Mouse (Mus musculus) intestine, postnatal 0 days (tissue): Measurements from ENCODE around the gene Mark3. TPM values are rescaled to one million over a fixed set of nuclear protein-coding genes. Genes with fewer than 3 reads are reported as not detected.
A peak's percentile ranks its signal among the peaks of the same experiment; 100 is the strongest.
"Not testable (repeated sequence)": the region's sequence is repeated elsewhere in the genome, so short reads cannot be mapped to it uniquely, and the experiment has no call there.

Experiments
- ATAC-seq: fragments of 200-750 bp; cut with Nextera tagmentation; 2 replicates; pipeline ENCODE4 v1.8.0; 2017; ENCODE audit warnings: mild to moderate bottlenecking, moderate TSS enrichment, moderate library complexity
- H3K27ac ChIP-seq: fragments of 300-500 bp; sonication (generic); 2 replicates; pipeline ENCODE4 v1.5.1; 2014; ENCODE audit warnings: mild to moderate bottlenecking, low read depth, low read length, moderate library complexity
- H3K27me3 ChIP-seq: fragments of 300-500 bp; sonication (generic); replicated peaks from 2 replicates; pipeline ENCODE4 v1.6.1; 2014; ENCODE audit warnings: low read length, mixed read lengths; ENCODE audit not compliant: control insufficient read depth, insufficient read depth
- H3K36me3 ChIP-seq: fragments of 300-500 bp; sonication (generic); 2 replicates; pipeline ENCODE4 v1.6.1; 2014; ENCODE audit warnings: mild to moderate bottlenecking, moderate library complexity; ENCODE audit not compliant: control insufficient read depth, insufficient read depth
- H3K4me1 ChIP-seq: fragments of 300-500 bp; sonication (generic); replicated peaks from 2 replicates; pipeline ENCODE4 v1.6.1; 2014; ENCODE audit warnings: antibody characterized with exemption, low read length, mixed read lengths; ENCODE audit not compliant: control insufficient read depth, insufficient read depth
- H3K4me2 ChIP-seq: fragments of 300-500 bp; sonication (generic); replicated peaks from 2 replicates; pipeline ENCODE4 v1.6.1; 2014; ENCODE audit warnings: low read depth, mild to moderate bottlenecking, moderate library complexity
- H3K4me3 ChIP-seq: fragments of 300-500 bp; sonication (generic); 2 replicates; pipeline ENCODE4 v1.5.1; 2014; ENCODE audit warnings: low read depth, low read length
- H3K9ac ChIP-seq: fragments of 300-500 bp; sonication (generic); 2 replicates; pipeline ENCODE4 v1.6.1; 2014; ENCODE audit warnings: mild to moderate bottlenecking, low read depth, low read length
- H3K9me3 ChIP-seq: fragments of 300-500 bp; sonication (generic); 2 replicates; pipeline ENCODE4 v1.6.1; 2016; ENCODE audit warnings: mixed run types; ENCODE audit not compliant: control insufficient read depth
- CTCF ChIP-seq: sonication (generic); IDR thresholded peaks from 2 replicates; pipeline ENCODE4 v1.5.1; 2016; ENCODE audit warnings: low read depth, mild to moderate bottlenecking, control low read depth, antibody characterized with exemption, moderate library complexity
- WGBS: fragments of 180-500 bp; shearing (Covaris S2); extraction: QIAGEN DNeasy Blood & Tissue Kit; methylation state at CpG from one replicate; pipeline ENCODE4 v1.1.7; 2014; 5-methylcytosine and 5-hydroxymethylcytosine counted together
- polyA plus RNA-seq: library from polyadenylated mRNA; unstranded; fragments of >200 nt; fragmentation: Nextera tagmentation; extraction: Ambion mirVana; gene quantifications from 2 replicates; pipeline ENCODE4 v1.2.1, GENCODE M21; 2015

Gene Mark3
- polyA plus RNA-seq, 1 experiment from 2014 or later: 24.7 TPM

DNA sequence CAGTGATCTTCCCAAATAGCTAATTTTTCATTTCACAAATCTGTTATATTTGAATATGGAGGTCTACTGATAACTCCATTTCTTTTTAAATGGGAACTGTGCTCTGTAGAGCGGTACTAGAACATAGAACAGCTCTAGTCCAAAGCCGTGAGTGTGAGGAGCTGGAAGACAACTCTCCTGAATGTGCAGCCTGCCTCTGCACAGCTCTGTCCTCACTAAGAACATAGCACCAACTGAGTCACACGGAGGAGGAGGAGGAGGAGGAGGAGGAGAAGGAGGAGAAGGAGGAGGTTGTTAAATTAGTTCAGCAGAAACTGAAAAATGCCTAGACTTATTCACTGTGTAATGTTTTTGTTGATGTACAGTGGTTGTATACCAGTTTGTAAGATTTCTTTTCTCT lies 78.6 kb downstream of the Mark3 start:
- WGBS: 92% methylated on average over 3 of the region's 3 CpGs
- no peak overlapping the region for H3K4me2 ChIP-seq
- no peak overlapping the region for H3K4me3 ChIP-seq
- ATAC-seq: no peak
- no peak overlapping the region for H3K27ac ChIP-seq
- H3K9ac ChIP-seq: no peak overlapping the region
- H3K36me3 ChIP-seq: peaks cover 63% of the 10 kb centered on the region
- TF ChIP-seq CTCF: no peak
- no peaks in the 10 kb centered on the region for H3K4me1 ChIP-seq
- no peaks in the 10 kb centered on the region for H3K9me3 ChIP-seq
- no peaks in the 10 kb centered on the region for H3K27me3 ChIP-seq

DNA sequence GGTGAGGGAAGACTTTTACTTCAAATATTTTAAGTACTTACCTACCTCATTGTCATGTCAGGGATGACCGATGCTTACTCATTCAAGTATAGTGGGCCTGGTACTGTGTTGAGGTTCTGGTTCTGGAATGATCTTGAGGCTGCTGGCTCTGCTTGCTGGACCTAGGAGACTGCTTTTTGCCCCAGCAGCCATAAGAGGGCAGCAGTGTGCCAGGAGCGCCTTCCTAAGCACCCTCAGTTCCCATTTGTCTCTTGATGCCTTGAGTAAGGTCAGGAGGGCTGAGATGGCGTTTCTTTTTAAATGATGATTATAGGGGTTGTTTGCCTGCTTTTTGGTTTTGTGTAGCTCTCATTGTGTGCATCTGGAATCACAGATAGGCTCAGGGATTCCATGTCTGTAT lies 79.1 kb downstream of the Mark3 start:
- 35% methylated on average over 3 of the region's 3 CpGs for WGBS
- Histone ChIP-seq H3K4me1 (no peaks in the 10 kb centered on the region), H3K9me3 (no peaks in the 10 kb centered on the region)

DNA sequence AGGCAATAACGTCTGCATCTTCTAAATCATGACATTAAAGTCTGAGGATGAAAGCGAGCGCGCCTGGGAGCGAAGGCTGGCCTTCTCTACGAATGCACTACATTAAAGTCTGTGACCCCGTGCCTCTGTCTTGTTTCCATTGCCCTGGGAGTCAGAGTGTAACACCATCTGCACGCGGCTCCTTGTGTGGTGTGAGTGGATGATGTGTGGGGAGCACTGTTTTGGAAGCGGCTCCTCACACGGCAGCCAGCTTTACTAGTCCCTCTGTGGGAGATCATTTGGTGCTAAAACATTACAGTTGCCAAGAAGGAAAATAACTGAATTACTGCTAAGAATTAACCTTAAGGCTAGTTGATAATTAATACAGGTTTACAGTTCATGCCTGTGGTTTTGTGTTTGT lies 81.4 kb downstream of the Mark3 start:
- ATAC-seq: no peak
- Histone ChIP-seq H3K4me3 (no peak overlapping the region), H3K27ac (no peak overlapping the region), H3K9ac (no peak overlapping the region), H3K9me3 (no peaks in the 10 kb centered on the region), H3K4me1 (no peaks in the 10 kb centered on the region), H3K4me2 (no peak overlapping the region), H3K36me3 (peaks cover 50% of the 10 kb centered on the region), H3K27me3 (no peaks in the 10 kb centered on the region)
- no peak for TF ChIP-seq CTCF
- WGBS: 95% methylated on average over 11 of the region's 11 CpGs

More for the DNA sequence above, 79.1 kb downstream of the Mark3 start:
- Histone ChIP-seq H3K27me3 (no peaks in the 10 kb centered on the region), H3K27ac (no peak overlapping the region), H3K4me3 (no peak overlapping the region), H3K36me3 (peaks cover 59% of the 10 kb centered on the region), H3K4me2 (no peak overlapping the region), H3K9ac (no peak overlapping the region)
- peak; percentile 25; the same call in 1 of the 2 replicates for ATAC-seq
- peak; percentile 94 for TF ChIP-seq CTCF

DNA sequence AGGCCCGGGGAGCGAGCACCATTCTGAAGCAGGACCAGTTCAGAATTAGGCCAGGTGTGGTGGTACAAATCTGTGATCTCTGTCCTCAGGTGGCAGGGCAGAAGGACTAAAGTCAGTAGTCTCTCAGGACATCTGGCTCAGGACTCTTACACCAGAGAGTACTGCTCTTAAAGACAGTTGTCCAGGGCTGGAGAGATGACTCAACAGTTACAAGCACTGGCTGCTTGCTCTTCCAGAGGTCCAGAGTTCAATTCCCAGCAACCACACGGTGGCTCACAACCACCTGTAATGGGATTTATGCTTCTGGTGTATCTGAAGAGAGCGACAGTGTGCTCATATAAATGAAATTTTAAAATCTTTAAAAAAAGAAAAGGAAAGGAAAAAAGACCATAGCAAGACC lies 85.0 kb downstream of the Mark3 start:
- H3K36me3 ChIP-seq: peaks cover 44% of the 10 kb centered on the region
- no peaks in the 10 kb centered on the region for H3K9me3 ChIP-seq
- H3K27ac ChIP-seq: no peak overlapping the region
- H3K27me3 ChIP-seq: no peaks in the 10 kb centered on the region
- no peak for ATAC-seq
- 85% methylated on average over 4 of the region's 4 CpGs for WGBS
- H3K9ac ChIP-seq: no peak overlapping the region
- H3K4me3 ChIP-seq: no peak overlapping the region
- TF ChIP-seq CTCF: no peak
- H3K4me2 ChIP-seq: no peak overlapping the region
- no peaks in the 10 kb centered on the region for H3K4me1 ChIP-seq

DNA sequence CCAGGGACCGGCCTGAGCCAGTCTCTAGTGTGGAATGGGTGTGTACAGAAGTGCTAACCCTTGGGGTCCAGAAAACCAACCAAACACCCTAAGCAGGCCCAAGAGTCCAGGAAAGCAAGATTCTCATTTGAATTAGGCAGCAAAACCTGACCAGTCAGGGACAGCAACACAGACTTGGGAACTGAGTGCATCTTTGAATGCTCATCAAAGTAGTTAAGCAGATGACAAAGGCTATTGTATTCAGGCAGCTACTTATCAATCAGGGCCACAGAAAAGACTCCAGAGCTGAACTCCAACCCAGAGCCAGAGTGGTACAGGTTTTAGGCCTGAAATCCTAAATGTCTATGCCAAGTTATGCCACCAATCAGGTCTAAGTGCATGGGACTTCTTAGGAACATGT lies 86.3 kb downstream of the Mark3 start:
- Histone ChIP-seq H3K36me3 (peaks cover 38% of the 10 kb centered on the region), H3K27ac (no peak overlapping the region), H3K4me2 (no peak overlapping the region), H3K9ac (no peak overlapping the region), H3K27me3 (no peaks in the 10 kb centered on the region), H3K4me1 (no peaks in the 10 kb centered on the region), H3K9me3 (no peaks in the 10 kb centered on the region), H3K4me3 (no peak overlapping the region)
- TF ChIP-seq CTCF: no peak
- 88% methylated on average over 1 of the region's 1 CpGs for WGBS
- no peak for ATAC-seq

DNA sequence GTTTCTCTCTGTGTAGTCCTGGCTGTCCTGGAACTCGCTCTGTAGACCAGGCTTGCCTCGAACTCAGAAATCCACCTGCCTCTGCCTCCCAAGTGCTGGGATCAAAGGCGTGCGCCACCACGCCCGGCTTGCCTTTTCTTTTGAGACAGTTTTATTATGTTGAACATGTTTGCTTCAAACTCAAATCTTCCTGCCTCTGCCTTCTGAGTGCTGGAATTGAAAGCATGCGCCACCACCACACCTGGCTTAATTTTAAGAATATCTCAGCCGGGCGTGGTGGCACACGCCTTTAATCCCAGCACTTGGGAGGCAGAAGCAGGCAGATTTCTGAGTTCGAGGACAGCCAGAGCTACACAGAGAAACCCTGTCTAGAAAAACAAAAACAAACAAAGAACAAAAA lies 87.2 kb downstream of the Mark3 start:
- H3K27me3 ChIP-seq, H3K4me2 ChIP-seq, H3K27ac ChIP-seq, H3K4me3 ChIP-seq, H3K4me1 ChIP-seq, H3K9me3 ChIP-seq, H3K9ac ChIP-seq, ATAC-seq: not testable (repeated sequence)
- peaks cover 30% of the 10 kb centered on the region for H3K36me3 ChIP-seq
- WGBS: 98% methylated on average over 11 of the region's 11 CpGs
